Mouse (Mus musculus): ENCODE results near the gene Gm9922.

Gm9922 gene

DNA sequence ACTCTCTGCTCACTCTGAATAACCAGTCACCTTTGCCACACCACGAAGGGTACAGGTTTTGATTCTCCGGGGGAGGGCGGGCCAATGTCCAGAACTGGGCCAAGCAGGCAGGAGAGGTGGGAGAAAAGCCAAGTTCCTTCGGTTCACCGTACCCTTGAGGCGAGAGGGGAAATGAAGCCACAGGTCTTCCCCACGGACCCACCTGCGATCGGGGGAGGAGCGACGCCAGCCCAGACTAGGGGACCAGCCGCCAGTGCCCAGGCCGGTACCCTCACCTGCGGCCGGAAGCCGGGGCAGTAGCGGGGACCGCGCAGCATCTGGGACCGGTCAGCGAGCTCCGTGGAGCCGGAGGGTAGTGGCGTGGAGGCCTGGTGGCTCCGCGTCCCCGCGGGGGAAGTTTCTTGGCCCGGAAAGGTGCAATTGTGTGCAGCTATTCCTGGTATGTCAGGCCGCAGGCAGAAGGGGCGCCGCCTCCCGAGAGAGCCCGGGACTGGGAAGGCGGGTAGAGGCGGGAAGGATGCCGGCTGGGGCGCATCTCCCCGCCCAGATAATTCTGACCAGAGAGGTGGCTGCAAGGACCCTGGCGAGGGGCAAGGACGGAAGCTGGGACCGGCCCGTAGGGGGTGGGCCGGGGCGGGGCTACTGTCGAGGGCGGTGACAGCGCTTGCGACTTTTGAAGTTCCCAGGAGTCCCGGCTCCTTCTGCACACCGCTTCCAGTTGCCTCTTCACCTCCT is at the start of gene Gm9922, which contains the start of gene Lmo7:
TSS of gene Gm9922 (minus strand) at position 578 of the 735 bp plus-strand sequence.
TSS of gene Lmo7 (plus strand) at position 721 of the 735 bp plus-strand sequence.
- DNase-seq (ENCODE audit: low read depth in 2 of 2, low spot score in 2 of 2): no peak

DNA sequence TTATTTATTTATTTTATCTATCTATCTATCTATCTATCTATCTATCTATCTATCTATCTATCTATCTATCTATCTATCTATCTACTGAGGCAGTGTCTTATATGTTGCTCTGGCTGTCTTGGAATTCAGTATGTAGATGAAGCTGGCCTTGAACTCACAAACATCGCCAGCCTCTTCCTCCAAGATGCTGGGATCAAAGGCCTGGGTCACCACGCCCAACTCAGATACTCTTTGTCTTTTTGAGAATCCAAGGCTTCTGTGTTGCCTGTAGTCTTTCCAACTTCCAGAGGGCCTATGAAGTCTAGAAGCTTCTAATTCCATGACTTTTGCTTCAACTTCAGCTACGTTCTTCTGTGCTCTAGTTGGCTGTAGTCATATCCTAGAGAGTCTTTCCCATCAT is 48.8 kb upstream of the Gm9922 start:
- DNase-seq (ENCODE audit: low read depth in 2 of 2, low spot score in 2 of 2): no peak

- DNase-seq (ENCODE audit: low read depth in 2 of 2, low spot score in 2 of 2): no peak
These were observed 47.5 kb upstream of the Gm9922 start for GRCm38 (mm10) chr14:101777129-101777493.

- no peak for DNase-seq (ENCODE audit: low read depth in 2 of 2, low spot score in 2 of 2)
These were observed 46.9 kb upstream of the Gm9922 start for GRCm38 (mm10) chr14:101776296-101777128.

GRCm38 (mm10) chr14:101774631-101775030 is 45.0 kb upstream of the Gm9922 start:
- no peak for DNase-seq (ENCODE audit: low read depth in 2 of 2, low spot score in 2 of 2)

DNA sequence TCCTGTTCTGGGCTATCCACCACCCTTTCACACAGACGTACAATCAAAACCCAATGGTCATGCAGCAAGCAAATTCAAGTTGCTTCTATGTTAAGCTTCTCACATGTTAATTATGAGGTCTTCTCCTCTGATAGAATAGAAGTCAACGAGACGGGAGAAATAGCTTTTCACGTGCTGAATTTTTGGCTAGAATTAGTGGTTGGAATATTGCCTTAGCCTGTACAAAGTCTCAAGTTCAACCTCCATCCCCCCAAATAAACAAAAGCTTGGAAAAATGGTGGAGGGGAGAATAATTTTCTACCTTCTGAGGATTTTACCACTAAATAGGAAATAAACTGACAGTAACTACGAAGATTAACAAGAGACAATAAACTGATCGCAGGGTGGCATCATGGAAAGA is 42.1 kb upstream of the Gm9922 start:
- no peak for DNase-seq (ENCODE audit: low read depth in 2 of 2, low spot score in 2 of 2)

DNA sequence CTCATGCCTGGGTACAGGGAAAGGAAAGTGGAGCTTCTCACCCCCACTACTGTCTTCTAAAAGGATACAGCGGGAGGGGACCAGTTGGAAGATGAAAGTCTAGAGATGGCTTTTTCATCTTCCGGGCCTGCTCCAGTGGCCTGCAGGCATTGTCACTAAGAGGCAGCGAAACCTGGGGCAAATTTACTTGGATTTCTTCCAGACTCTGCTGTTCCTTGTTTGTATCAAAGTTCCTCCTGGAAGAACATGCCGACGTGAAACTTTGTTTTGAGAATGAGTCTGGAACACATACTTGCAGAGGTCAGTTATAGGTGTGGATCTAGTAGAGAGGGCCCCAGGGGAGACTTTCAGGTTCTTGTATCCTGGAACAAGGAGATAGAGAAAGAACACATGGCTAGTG is 41.7 kb upstream of the Gm9922 start:
- DNase-seq (ENCODE audit: low read depth in 2 of 2, low spot score in 2 of 2): no peak

DNA sequence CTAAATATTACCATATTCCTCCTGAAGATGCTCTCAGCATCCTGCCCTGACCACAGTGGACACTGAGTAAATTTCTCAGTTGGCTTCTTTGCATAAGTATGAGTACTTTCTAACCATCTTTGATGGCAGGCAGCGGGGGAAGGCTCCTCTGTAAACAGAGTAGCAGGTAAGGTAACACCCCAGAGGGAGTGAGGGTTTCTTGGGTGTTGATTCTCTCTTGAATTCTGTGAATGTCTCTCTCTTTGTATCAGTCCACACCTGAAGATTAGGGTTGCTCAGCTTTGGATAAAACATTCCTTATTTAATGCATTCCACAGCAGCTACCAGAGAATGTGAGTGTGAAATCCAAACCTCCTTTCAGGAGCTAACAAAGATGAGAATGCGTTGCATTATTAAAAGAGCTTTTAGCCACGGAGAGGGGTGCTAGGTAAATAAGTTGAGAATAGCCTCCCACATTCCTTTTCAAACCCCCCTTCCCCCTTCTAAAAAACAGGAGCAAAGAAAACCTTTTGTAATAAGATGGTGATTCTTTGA is 34.2 kb upstream of the Gm9922 start:
- DNase-seq (ENCODE audit: low read depth in 2 of 2, low spot score in 2 of 2): no peak

- no peak for DNase-seq (ENCODE audit: low read depth in 2 of 2, low spot score in 2 of 2)
These were observed 32.7 kb upstream of the Gm9922 start for GRCm38 (mm10) chr14:101762267-101762666.

GRCm38 (mm10) chr14:101755425-101755824 is 25.8 kb upstream of the Gm9922 start:
- DNase-seq (ENCODE audit: low read depth in 2 of 2, low spot score in 2 of 2): no peak

GRCm38 (mm10) chr14:101750910-101751309 is 21.3 kb upstream of the Gm9922 start:
- no peak for DNase-seq (ENCODE audit: low read depth in 2 of 2, low spot score in 2 of 2)

GRCm38 (mm10) chr14:101748436-101748835 is 18.8 kb upstream of the Gm9922 start:
- DNase-seq (ENCODE audit: low read depth in 2 of 2, low spot score in 2 of 2): no peak

GRCm38 (mm10) chr14:101747811-101748210 is 18.2 kb upstream of the Gm9922 start:
- no peak for DNase-seq (ENCODE audit: low read depth in 2 of 2, low spot score in 2 of 2)

DNA sequence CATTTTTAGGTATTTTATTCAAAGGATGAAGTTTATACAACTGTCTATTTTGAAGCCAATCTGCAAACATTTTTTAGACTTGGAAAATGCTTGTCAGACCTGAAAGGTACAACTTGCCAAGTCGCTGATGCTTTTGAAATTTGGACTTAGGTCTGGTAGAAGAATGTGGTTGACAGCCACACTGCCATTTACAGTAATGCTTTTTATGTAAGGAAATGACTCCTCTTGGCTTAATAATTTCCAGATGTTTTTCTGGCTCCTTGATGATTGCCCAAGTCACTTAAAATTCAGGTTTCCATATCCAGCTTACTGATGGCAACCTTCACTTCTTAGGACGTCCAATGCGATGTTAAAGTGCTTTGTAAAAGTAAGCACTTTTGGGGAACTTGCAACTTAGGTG is 17.0 kb upstream of the Gm9922 start:
- DNase-seq (ENCODE audit: low read depth in 2 of 2, low spot score in 2 of 2): no peak

- no peak for DNase-seq (ENCODE audit: low read depth in 2 of 2, low spot score in 2 of 2)
These were observed 7.9 kb upstream of the Gm9922 start for GRCm38 (mm10) chr14:101737501-101737900.

DNA sequence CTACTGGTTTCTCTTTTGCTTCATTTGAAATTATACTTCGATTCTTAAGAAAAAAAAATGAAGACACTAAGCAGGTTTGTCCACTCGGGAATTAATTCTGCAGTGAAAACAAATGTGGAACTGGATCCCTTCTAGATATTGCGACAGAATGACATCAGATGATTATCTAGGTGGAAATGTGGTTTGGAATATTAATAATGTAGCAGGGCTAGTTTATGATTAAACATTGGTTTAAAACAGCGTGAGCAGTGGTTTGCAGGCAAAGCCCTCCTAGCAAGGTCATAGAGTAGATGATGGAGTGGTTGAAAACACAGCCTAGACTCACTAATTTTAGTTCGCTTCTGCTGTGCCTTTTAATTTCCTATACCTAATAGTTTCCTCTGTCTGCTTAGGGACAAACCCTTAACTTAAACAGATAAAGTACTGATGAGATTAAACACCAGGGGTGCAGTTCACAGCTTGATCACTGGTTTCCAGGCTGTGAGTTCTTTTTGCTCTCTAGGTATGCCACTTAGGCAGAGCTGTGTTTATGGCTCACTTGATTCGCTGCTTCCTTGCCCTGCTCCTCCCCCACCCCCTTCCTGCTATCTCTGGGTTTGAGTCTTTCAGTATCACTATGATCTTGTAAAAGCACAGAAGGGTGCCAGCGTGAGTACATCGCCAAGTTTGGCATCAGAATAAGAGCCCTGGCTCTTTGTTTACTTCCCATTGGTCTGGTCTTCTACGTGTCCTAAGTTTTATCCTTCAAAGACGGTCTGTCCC is 4.1 kb upstream of the Gm9922 start:
- DNase-seq (ENCODE audit: low read depth in 2 of 2, low spot score in 2 of 2): no peak

DNA sequence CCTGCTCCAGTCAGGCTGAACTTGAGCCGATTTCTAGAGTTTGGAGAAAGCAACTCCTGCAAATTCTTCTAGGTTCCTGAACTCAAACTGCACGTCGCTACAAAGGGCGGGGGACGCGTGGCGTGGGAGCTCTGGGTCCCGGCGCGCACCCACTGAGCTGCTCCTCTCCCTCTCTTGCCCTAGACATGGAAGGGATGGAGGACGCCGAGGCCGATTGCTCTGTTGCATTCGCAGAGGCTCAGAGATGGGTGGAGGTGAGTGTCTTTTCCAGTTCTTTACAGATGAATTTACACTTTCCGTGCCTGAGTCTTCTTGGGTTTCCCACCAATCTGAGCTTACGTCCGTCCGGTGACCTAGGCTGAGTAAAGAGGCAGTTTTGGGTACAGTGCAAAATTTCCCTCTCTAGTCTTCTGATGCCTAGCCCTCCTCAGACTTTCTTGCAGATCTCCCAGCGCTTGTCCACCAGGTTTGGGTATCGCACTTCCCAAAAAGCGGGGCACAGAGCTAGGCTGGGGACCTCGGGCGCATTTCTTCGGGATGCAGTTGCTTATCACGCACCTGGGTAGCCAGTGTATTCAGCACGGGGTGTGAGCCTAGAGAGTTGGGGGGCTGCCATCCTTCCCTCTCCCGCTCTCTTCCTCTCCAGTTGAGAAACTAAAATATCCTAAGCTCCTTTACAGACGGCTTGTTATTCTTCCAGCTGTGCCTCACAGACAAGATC is 518 bp upstream of the Gm9922 start:
- no peak for DNase-seq (ENCODE audit: low read depth in 2 of 2, low spot score in 2 of 2)

DNA sequence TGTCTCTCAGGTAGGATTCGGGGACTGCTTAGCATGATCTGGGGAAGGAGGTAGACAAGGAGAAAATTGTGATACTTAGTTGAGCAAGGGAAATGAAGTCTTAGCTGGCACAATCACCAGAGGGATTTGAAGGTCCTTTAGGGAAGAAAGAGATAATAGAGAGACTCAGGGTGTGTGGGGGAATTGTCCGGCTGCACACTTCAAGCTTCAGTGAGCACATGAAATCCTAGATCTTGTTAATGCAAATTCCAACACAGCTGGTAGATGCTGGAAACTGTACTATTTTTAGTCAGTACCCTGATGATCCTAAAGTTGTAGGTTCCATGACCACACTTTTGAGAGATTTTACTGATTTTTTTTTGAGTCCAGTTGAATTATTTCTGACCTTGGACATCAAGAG is 15.2 kb downstream of the Gm9922 start:
- no peak for DNase-seq (ENCODE audit: low read depth in 2 of 2, low spot score in 2 of 2)

GRCm38 (mm10) chr14:101707088-101707487 is 22.5 kb downstream of the Gm9922 start:
- no peak for DNase-seq (ENCODE audit: low read depth in 2 of 2, low spot score in 2 of 2)

- no peak for DNase-seq (ENCODE audit: low read depth in 2 of 2, low spot score in 2 of 2)
These were observed 25.1 kb downstream of the Gm9922 start for GRCm38 (mm10) chr14:101704479-101704878.

- no peak for DNase-seq (ENCODE audit: low read depth in 2 of 2, low spot score in 2 of 2)
These were observed 41.2 kb downstream of the Gm9922 start for GRCm38 (mm10) chr14:101688406-101688805.
